In genomic region chr8:123482627-123483026, GRCm38 (mm10) we compare ENCODE assay signal across 12 mouse cellular contexts. TPM values are rescaled to one million over a fixed set of nuclear protein-coding genes. Genes with fewer than 3 reads are reported as not detected.
DNase-seq lines count a peak whose midpoint lies in the region; TF ChIP-seq lines count a peak whose summit lies in the region.
"Had no signal": no experiment of that assay in that cellular context is flagged by ENCODE, and none has a peak within 500 bp of the region (broad histone marks: within the 10 kb centered on the region; RNA-seq: fewer than 3 reads in every experiment).

No protein-coding gene starts in this region.

- no peak for TF ChIP-seq POLR2A in ES-Bruce4 (IDR thresholded peaks at IDR 0.05; ENCODE audit: insufficient read depth, low read length)

- no peak overlapping the region for H3K4me3 ChIP-seq in layer of hippocampus, adult 2 months
- no peak overlapping the region for H3K4me3 ChIP-seq in ES-Bruce4 (ENCODE audit: low read depth, low read length)
- H3K4me3 ChIP-seq: limb, embryonic 13.5 days had no signal

- H3K27ac ChIP-seq in layer of hippocampus, adult 2 months = no peak overlapping the region
- no peak overlapping the region for H3K27ac ChIP-seq in ES-Bruce4 (ENCODE audit: insufficient read depth, low read length)
- H3K27ac ChIP-seq: limb, embryonic 13.5 days had no signal

- intact Hi-C loops in left cerebral cortex, postnatal 14 days (cut with DNase I) = no loop called here

- peaks cover 1% of the 10 kb centered on the region for H3K4me1 ChIP-seq in ES-Bruce4 (ENCODE audit: control insufficient read depth, insufficient read depth, low read length)

- H3K9ac ChIP-seq in ES-Bruce4 (ENCODE audit: low read depth, poor library complexity, severe bottlenecking) = no peak overlapping the region
- H3K9ac ChIP-seq: limb, embryonic 13.5 days had no signal

- H3K36me3 ChIP-seq in ES-Bruce4 (ENCODE audit: control insufficient read depth, insufficient read depth, low read length, poor library complexity, severe bottlenecking) = peaks cover 35% of the 10 kb centered on the region

- no peaks in the 10 kb centered on the region for H3K9me3 ChIP-seq in ES-Bruce4 (replicated peaks; ENCODE audit: control insufficient read depth, insufficient read depth, low read length, poor library complexity, severe bottlenecking)
- H3K9me3 ChIP-seq: limb, embryonic 13.5 days had no signal

- no peaks in the 10 kb centered on the region for H3K27me3 ChIP-seq in ES-Bruce4 (ENCODE audit: control insufficient read depth, insufficient read depth, low read length, poor library complexity, severe bottlenecking)
- H3K27me3 ChIP-seq: limb, embryonic 13.5 days had no signal

- TF ChIP-seq CTCF in layer of hippocampus, adult 2 months (conservative IDR thresholded peaks at IDR 0.05) = peak; percentile 64
- peak; percentile 69 for TF ChIP-seq CTCF in ES-Bruce4 (IDR thresholded peaks at IDR 0.05; ENCODE audit: low read depth, low read length)

- peak; percentile 22 for DNase-seq in adrenal gland, postnatal 10 days
- DNase-seq in adrenal gland, postnatal 25 days = no peak
- no peak for DNase-seq in layer of hippocampus, adult 2 months (ENCODE audit: low spot score in 2 of 2)
- DNase-seq in layer of hippocampus, postnatal 14 days (ENCODE audit: low spot score in 2 of 2) = no peak
- DNase-seq in lung, postnatal 10 days = peak; percentile 22
- no peak for DNase-seq in layer of hippocampus, adult 18-20 months (ENCODE audit: low spot score in 2 of 2)
- no peak for DNase-seq in left cerebral cortex, postnatal 14 days (ENCODE audit: low spot score in 2 of 2)
- DNase-seq: cerebellum, adult 9-10 months; heart, adult 11 months had no signal

- no peak for TF ChIP-seq EP300 in ES-Bruce4 (IDR thresholded peaks at IDR 0.05; ENCODE audit: insufficient read depth, low read depth, low read length)

RNA-seq across cellular contexts. Expression of gene Afg3l1, which starts 4.9 kb away (rescaled TPM):
- 10 to 100 TPM; 66.9 to 70.8 TPM for total RNA-seq in adrenal gland, postnatal 10 days (2021)
- total RNA-seq in adrenal gland, postnatal 25 days (2021) = 54.9 and 77.9 TPM in 2 replicates
- total RNA-seq in layer of hippocampus, adult 2 months (2021) = 10 to 100 TPM; 23.6 to 37.6 TPM
- 10 to 100 TPM; 31.2 to 32.5 TPM for total RNA-seq in layer of hippocampus, postnatal 14 days (2021)
- polyA plus RNA-seq in ES-Bruce4 (2011; ENCODE audit: insufficient read depth, insufficient read length, low read depth, missing spikeins) = 42.0 and 45.3 TPM in 2 replicates
- 10 to 100 TPM; 23.6 to 24.9 TPM for total RNA-seq in layer of hippocampus, adult 18-20 months (2021)
- 10 to 100 TPM; 31.6 to 36.5 TPM for total RNA-seq in left cerebral cortex, postnatal 14 days (2021)

RNA-seq across cellular contexts. Expression of gene Dbndd1, which starts 32.6 kb away (rescaled TPM):
- total RNA-seq in adrenal gland, postnatal 10 days (2021) = under 1 TPM; 0.60 to 0.73 TPM
- total RNA-seq in adrenal gland, postnatal 25 days (2021) = 0.67 and 1.1 TPM in 2 replicates
- total RNA-seq in layer of hippocampus, adult 2 months (2021) = 1 to 10 TPM; 9.7 to 9.8 TPM
- total RNA-seq in layer of hippocampus, postnatal 14 days (2021) = 10 to 100 TPM in 1 of 2 experiments, 1 to 10 TPM in 1; 9.9 to 13.8 TPM
- polyA plus RNA-seq in ES-Bruce4 (2011; ENCODE audit: insufficient read depth, insufficient read length, low read depth, missing spikeins) = 0.75 and 1.6 TPM in 2 replicates
- total RNA-seq in layer of hippocampus, adult 18-20 months (2021) = 1 to 10 TPM; 9.5 to 10.0 TPM
- total RNA-seq in left cerebral cortex, postnatal 14 days (2021) = 10 to 100 TPM; 12.4 to 12.8 TPM
- total RNA-seq: hematopoietic stem cell, adult 5-6 weeks had no signal

RNA-seq across cellular contexts. Expression of gene Gas8, which starts 36.0 kb away (rescaled TPM):
- total RNA-seq in adrenal gland, postnatal 10 days (2021) = 10 to 100 TPM; 11.0 to 12.9 TPM
- 16.7 and 18.1 TPM in 2 replicates for total RNA-seq in adrenal gland, postnatal 25 days (2021)
- total RNA-seq in layer of hippocampus, adult 2 months (2021) = 10 to 100 TPM; 30.3 to 30.6 TPM
- 10 to 100 TPM; 31.7 to 31.8 TPM for total RNA-seq in layer of hippocampus, postnatal 14 days (2021)
- polyA plus RNA-seq in ES-Bruce4 (2011; ENCODE audit: insufficient read depth, insufficient read length, low read depth, missing spikeins) = 11.6 and 11.8 TPM in 2 replicates
- total RNA-seq in layer of hippocampus, adult 18-20 months (2021) = 10 to 100 TPM; 23.4 to 24.8 TPM
- total RNA-seq in left cerebral cortex, postnatal 14 days (2021) = 10 to 100 TPM; 25.7 to 30.7 TPM

RNA-seq across cellular contexts. Expression of gene Def8, which starts 59.3 kb away (rescaled TPM):
- 10 to 100 TPM; 33.2 to 40.3 TPM for total RNA-seq in adrenal gland, postnatal 10 days (2021)
- total RNA-seq in adrenal gland, postnatal 25 days (2021) = 19.1 and 29.4 TPM in 2 replicates
- total RNA-seq in layer of hippocampus, adult 2 months (2021) = 10 to 100 TPM; 56.7 to 62.1 TPM
- 10 to 100 TPM; 72.0 to 78.2 TPM for total RNA-seq in layer of hippocampus, postnatal 14 days (2021)
- 76.6 and 81.6 TPM in 2 replicates for polyA plus RNA-seq in ES-Bruce4 (2011; ENCODE audit: insufficient read depth, insufficient read length, low read depth, missing spikeins)
- total RNA-seq in layer of hippocampus, adult 18-20 months (2021) = 10 to 100 TPM; 54.0 to 54.7 TPM
- total RNA-seq in left cerebral cortex, postnatal 14 days (2021) = 10 to 100 TPM; 76.1 to 76.7 TPM

Comparison
In these comparisons a context has a peak if more than half of its experiments do, and no peak if none do; other contexts are left out.
1. DNase-seq: peak in adrenal gland, postnatal 10 days (single experiment) and lung, postnatal 10 days (single experiment); none in adrenal gland, postnatal 25 days (single experiment), layer of hippocampus, adult 2 months (0 of 2), layer of hippocampus, postnatal 14 days (0 of 2), layer of hippocampus, adult 18-20 months (0 of 2) and left cerebral cortex, postnatal 14 days (0 of 2).